Comparison of ENCODE assay signal across 9 mouse cellular contexts in the genomic region with DNA sequence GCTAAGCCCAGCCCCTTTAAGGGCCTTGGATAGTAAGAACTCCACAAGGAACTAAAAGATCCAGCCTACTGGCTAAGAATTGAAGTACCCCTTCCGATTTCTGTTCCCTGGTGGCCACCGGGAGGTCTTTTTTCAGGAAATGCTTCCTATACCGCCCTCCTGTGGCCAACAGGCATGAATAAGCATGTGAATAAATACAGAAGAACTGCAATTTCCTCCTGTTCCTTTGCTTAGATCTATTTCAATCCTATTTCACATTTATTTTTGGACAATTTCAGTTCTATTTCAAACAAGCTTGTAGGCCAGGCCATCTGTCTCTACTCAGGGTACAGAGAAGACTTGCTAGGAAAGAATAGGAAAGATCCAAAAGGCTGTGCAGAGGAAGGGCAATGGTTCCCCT. TPM values are rescaled to one million over a fixed set of nuclear protein-coding genes. Genes with fewer than 3 reads are reported as not detected.
DNase-seq lines count a peak whose midpoint lies in the region; ATAC-seq and TF ChIP-seq lines count a peak whose summit lies in the region.
"Had no signal": no experiment of that assay in that cellular context is flagged by ENCODE, and none has a peak within 500 bp of the region (broad histone marks: within the 10 kb centered on the region; RNA-seq: fewer than 3 reads in every experiment).

No protein-coding gene starts in this region.

- ATAC-seq in heart, embryonic 11.5 days (replicated peaks; ENCODE audit: insufficient number of reproducible peaks, low FRiP score, low TSS enrichment), result no peak

- H3K27me3 ChIP-seq in heart, embryonic 11.5 days (ENCODE audit: control insufficient read depth, insufficient read depth, low read length), result no peaks in the 10 kb centered on the region
- H3K27me3 ChIP-seq: hindbrain, embryonic 15.5 days had no signal

- H3K36me3 ChIP-seq in heart, embryonic 11.5 days (ENCODE audit: control insufficient read depth, insufficient read depth, low read length), result no peaks in the 10 kb centered on the region
- H3K36me3 ChIP-seq: hindbrain, embryonic 15.5 days had no signal

- no peak overlapping the region for H3K9ac ChIP-seq in heart, embryonic 11.5 days (ENCODE audit: low read depth, low read length)
- H3K9ac ChIP-seq: hindbrain, embryonic 15.5 days had no signal

- H3K9me3 ChIP-seq in heart, embryonic 11.5 days (replicated peaks; ENCODE audit: control insufficient read depth, low read length), result no peaks in the 10 kb centered on the region
- H3K9me3 ChIP-seq: hindbrain, embryonic 15.5 days had no signal

- peak; percentile 35; the same call in 1 of the 2 replicates for TF ChIP-seq CTCF in cortical plate, adult 2 months (IDR thresholded peaks at IDR 0.05; ENCODE audit: extremely low read depth, insufficient read depth, low read length)

- WGBS in heart, embryonic 11.5 days (ENCODE audit: insufficient replicate concordance), result 14% methylated on average over 3 of the region's 3 CpGs

- H3K4me3 ChIP-seq in heart, embryonic 11.5 days (ENCODE audit: low read depth, low read length), result no peak overlapping the region
- no peak overlapping the region for H3K4me3 ChIP-seq in cortical plate, adult 2 months (ENCODE audit: insufficient read depth, low read length)
- H3K4me3 ChIP-seq: hindbrain, embryonic 15.5 days had no signal

- no peaks in the 10 kb centered on the region for H3K4me1 ChIP-seq in heart, embryonic 11.5 days (ENCODE audit: control insufficient read depth, insufficient read depth, low read length)
- H3K4me1 ChIP-seq in cortical plate, adult 2 months (ENCODE audit: control insufficient read depth, insufficient read depth, low read length), result no peaks in the 10 kb centered on the region
- H3K4me1 ChIP-seq: hindbrain, embryonic 15.5 days had no signal

- no peak overlapping the region for H3K4me2 ChIP-seq in heart, embryonic 11.5 days
- H3K4me2 ChIP-seq: hindbrain, embryonic 15.5 days had no signal

- peak; percentile 33 to 62 for DNase-seq in heart, adult 18-20 months
- peak; percentile 84 for DNase-seq in 416B (ENCODE audit: low read depth)
- DNase-seq in adrenal gland, adult 18-20 months (ENCODE audit: low spot score in 2 of 2), result peak; percentile 19 to 23
- DNase-seq in heart, postnatal 36 days, result peak; percentile 33 to 50
- DNase-seq in lung, postnatal 25 days (ENCODE audit: low spot score), result peak; percentile 19
- DNase-seq in testis, postnatal 14 days (ENCODE audit: low spot score), result peak; percentile 4

- TF ChIP-seq POLR2A in cortical plate, adult 2 months (IDR thresholded peaks at IDR 0.05; ENCODE audit: extremely low read depth, insufficient read depth, low read length), result no peak

- no peak overlapping the region for H3K27ac ChIP-seq in heart, embryonic 11.5 days (ENCODE audit: low read depth, low read length)
- peak overlapping the region; percentile 45; the same call in 1 of the 2 replicates for H3K27ac ChIP-seq in cortical plate, adult 2 months (ENCODE audit: insufficient read depth, low read length)
- H3K27ac ChIP-seq: hindbrain, embryonic 15.5 days had no signal

- intact Hi-C loops in heart, postnatal 36 days (cut with DNase I), result loop anchor here (2.0 kb wide), 1 partner anchor 311 kb away; no protein-coding TSS in a partner anchor

RNA-seq across cellular contexts. Expression of a gene that starts 20.7 kb away (rescaled TPM):
- total RNA-seq in heart, adult 18-20 months (2021), result 10 to 100 TPM; 15.5 to 15.8 TPM
- polyA plus RNA-seq in heart, embryonic 11.5 days (2014; fragmentation: Nextera tagmentation; extraction: Ambion mirVana), result 7.8 and 10.0 TPM in 2 replicates
- total RNA-seq in adrenal gland, adult 18-20 months (2021), result 10 to 100 TPM; 10.3 to 14.5 TPM
- 161 and 169 TPM in 2 replicates for polyA plus RNA-seq in cortical plate, adult 2 months (2012; rRNA removed)
- total RNA-seq in heart, postnatal 36 days (2021), result 10 to 100 TPM; 15.0 to 16.2 TPM

Comparison
In these comparisons a context has a peak if more than half of its experiments do, and no peak if none do; other contexts are left out.
1. DNase-seq: peak in every context shown above with its lines; median percentile 84 in 416B; 48 in heart, adult 18-20 months; 42 in heart, postnatal 36 days; 21 in adrenal gland, adult 18-20 months; 19 in lung, postnatal 25 days; 4 in testis, postnatal 14 days.